Mouse (Mus musculus) skeletal muscle tissue, adult 2 months (tissue): ENCODE results near the gene Zfp385b.
"Not testable (repeated sequence)": the region's sequence is repeated elsewhere in the genome, so short reads cannot be mapped to it uniquely, and the experiment has no call there.

Experiments
- DNase-seq: peaks from one replicate; pipeline ENCODE4 v3.0.0-alpha.2; 2012; ENCODE audit warnings: low read depth, low spot score

Gene Zfp385b

DNA sequence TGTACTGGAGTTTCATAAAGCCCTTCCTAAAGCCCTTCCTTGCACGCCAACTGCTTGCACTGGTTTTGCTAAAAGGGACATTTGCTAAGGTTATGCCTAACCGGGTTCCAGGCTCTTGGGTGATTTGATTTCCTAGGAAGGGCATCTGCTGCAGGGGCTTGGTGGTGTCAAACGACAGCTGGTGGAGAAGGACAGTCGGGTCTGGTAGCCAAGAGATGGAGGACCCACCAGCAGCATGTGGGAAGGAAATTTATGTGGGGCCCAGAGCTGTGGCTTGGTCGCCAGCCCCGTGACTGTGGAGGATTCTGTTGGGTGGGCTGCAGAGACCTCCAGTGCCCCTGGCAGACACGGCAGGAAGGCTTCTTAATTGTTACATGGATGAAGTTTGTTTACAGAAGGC lies 348.7 kb downstream of the Zfp385b start:
- DNase-seq: no peak

GRCm38 (mm10) chr2:77461413-77461812 lies 358.0 kb downstream of the Zfp385b start:
- DNase-seq: no peak

- DNase-seq: peak; percentile 54
Measured at GRCm38 (mm10) chr2:77460011-77460410, 359.4 kb downstream of the Zfp385b start.

GRCm38 (mm10) chr2:77458431-77458830 lies 361.0 kb downstream of the Zfp385b start:
- DNase-seq: no peak

- DNase-seq: no peak
Measured at GRCm38 (mm10) chr2:77457120-77457519, 362.3 kb downstream of the Zfp385b start.

DNA sequence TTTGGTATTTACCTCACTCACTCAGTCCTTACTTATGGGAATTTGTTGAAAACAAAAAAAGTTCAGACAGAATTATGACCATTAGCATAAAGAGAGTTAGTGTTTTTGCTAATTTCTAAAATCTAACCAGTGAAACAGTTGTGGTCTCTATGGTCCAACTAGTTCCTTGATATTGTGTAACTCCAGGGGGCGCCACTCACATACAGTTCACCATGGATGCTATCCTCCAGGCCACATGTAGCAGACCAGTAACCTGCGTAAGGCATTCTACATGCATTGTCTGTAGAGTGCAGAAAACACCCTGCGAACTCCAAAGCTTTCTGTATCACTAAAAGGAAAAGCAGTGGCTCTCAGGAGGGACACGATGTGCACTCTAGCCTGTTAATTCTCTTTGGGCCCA lies 362.8 kb downstream of the Zfp385b start:
- DNase-seq: peak; percentile 33

- DNase-seq: peak; percentile 50
Measured at GRCm38 (mm10) chr2:77454341-77454937, 365.0 kb downstream of the Zfp385b start.

GRCm38 (mm10) chr2:77453786-77454185 lies 365.7 kb downstream of the Zfp385b start:
- DNase-seq: peak; percentile 49

- not testable (repeated sequence) for DNase-seq
Measured at GRCm38 (mm10) chr2:77450017-77450416, 369.4 kb downstream of the Zfp385b start.

DNA sequence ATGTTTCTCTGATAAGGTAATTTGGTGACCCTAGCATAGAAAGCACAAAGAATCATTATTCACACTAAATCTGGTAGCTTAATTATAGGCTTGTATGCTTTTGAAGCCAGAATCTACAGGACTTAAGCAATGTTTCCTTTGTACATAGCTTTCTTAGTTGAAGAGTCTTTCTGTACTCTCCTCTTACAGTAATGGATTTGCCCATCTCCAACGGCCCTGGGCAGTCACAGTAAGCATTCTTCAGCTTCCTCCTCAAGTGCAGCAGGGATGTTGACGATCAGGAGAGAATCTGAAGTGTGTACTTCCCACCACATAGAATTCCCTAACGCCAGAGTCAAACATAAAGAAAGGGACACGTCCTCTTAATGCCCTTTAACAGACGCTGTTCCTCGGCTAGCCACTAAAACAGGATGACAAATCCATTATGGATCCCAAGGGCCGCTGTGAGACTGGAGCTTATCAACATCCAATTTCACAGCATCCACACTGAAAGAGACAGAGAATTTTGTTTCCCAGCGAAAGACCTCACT lies 370.4 kb downstream of the Zfp385b start:
- no peak for DNase-seq

DNA sequence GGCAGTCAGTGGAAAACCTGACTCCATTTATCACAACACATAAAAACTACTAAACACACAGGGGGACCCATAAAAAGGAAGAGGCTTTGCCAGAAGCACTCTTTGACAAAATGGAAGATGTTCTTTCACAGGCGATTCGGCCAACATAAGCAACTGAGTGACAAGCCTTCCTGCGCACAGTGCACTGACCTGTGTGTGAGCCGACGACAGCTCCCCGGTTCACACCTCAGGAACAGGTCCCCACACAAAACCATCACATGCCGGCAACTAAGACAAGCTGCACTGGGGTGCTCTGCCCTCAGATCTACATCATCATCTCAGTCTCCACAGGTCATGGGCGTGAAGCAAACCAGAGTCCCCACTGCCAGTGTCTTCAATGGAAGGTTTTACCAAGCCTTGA lies 375.2 kb downstream of the Zfp385b start:
- DNase-seq: no peak

DNA sequence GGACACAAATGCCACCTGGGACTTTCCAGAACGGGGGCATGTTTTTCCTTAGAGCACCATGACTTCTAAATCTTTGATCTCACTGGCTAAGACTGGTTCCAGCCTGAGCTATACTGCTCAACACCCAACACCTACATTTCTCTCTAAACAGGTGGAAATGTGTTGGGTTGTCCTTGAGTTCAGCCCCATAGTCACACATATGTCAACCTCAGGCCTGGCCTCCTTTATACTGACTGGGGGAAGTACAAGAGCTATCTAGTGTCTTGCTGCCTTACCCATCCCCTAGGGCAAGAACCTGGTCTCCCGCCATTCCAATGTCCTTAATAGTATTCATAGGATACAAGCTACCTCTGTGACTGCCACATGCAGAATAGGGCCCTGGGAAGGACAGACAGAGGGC lies 378.8 kb downstream of the Zfp385b start:
- DNase-seq: no peak

GRCm38 (mm10) chr2:77436241-77436759 lies 383.1 kb downstream of the Zfp385b start:
- DNase-seq: no peak

DNA sequence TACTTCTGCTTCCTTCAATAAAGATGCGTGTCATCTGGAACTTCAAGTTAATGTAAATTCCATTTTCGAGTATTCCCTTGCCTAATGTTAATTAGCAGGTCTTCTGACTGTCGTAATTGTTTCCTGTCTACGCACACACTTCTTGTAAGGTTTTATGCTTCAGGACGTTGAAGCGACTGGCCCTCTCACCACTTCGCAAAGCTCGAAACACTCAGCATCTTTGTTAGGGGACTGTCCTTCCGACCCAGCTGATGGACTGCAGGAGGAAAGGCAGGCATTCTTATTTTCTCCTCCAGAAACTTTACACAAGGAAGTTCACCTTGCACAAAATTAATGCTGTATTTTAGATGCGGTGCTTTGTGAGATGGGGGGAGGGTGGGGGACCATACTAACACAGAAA lies 400.0 kb downstream of the Zfp385b start:
- no peak for DNase-seq

DNA sequence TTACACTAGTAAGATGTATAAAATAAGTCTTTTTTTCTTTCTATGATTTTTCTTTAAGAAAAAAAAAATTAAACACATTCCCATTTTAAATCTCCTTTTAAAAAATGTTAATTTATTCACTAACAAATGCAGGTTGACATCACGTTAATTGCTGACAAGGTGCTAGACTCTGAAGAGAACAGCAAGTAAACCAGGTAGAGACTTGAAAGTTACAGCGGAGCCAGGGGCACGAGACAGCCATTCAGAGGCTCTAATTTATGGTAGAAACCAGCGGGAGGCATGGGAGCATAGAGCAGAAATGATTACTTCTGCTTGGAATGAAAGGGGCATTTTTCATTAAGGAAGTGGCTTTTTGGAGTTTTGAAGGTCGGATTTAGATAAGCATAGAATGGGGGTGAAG lies 401.4 kb downstream of the Zfp385b start:
- DNase-seq: no peak

DNA sequence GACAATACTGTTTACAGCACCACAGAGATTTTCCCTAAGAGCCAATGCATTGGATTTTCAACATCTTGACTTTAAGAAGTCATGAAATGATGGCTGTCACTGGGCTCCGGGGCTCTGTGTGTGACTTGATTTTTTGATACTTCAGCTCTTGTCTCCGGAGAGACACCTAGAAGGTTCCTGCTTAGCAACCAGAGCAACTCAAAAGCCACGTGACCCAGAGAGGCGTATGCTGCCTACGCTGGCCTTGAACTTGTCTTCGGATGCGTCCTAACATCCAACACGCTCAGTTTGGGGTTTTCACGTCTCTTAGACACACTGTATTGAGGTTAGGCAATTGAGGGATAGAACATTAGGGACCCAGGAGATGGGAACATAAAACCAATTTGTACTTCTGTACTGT lies 407.3 kb downstream of the Zfp385b start:
- no peak for DNase-seq

DNA sequence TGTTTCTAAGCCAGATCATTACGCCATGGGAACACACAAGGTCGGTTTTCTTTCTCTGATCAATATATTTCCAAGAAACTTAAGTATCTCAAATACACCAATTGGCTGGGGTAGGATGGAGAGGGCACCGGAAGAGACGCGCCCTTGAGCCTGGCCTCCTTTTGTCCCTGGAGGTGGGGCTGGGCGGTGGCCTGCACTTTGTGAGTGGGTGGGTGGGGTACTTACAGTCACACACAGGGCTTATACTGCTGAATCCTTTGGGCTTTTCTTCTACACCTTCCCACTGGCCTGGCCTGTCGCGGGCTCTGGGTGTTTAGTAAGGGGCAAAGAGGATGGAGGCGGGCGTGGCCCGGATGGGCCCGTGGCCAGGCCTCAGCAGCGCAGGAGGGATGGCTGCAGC lies 407.8 kb downstream of the Zfp385b start:
- DNase-seq: no peak

DNA sequence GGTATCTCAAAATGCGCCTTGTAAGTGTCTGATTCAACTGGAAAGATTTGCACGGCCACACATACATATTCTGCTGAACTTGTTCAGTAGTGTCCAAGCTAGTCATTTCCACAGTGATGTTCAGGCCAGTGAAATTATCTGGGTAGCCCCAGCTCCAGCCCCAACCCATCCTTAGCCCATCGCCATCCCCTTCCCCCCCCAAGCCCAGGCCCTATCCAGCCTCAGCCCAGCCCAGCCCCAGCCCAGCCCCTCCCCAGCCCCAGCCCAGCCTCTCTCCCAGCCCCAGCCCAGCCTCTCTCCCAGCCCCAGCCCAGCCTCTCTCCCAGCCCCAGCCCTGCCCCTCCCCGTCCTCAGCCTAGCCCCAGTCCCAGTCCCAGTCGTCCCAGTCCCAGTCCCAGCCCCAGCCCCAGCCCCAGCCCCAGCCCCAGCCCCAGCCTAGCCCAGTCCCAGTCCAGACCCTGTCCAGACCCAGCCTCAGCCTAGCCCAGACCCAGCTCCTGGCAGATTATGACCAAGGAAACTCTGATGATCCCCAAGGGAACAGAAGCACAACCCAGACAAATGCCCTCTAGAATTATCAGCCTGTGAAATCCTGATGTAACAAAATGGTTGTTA lies 409.8 kb downstream of the Zfp385b start:
- DNase-seq: no peak

- no peak for DNase-seq
Measured at GRCm38 (mm10) chr2:77408972-77409371, 410.5 kb downstream of the Zfp385b start.

GRCm38 (mm10) chr2:77402329-77402728 lies 417.1 kb downstream of the Zfp385b start:
- no peak for DNase-seq

DNA sequence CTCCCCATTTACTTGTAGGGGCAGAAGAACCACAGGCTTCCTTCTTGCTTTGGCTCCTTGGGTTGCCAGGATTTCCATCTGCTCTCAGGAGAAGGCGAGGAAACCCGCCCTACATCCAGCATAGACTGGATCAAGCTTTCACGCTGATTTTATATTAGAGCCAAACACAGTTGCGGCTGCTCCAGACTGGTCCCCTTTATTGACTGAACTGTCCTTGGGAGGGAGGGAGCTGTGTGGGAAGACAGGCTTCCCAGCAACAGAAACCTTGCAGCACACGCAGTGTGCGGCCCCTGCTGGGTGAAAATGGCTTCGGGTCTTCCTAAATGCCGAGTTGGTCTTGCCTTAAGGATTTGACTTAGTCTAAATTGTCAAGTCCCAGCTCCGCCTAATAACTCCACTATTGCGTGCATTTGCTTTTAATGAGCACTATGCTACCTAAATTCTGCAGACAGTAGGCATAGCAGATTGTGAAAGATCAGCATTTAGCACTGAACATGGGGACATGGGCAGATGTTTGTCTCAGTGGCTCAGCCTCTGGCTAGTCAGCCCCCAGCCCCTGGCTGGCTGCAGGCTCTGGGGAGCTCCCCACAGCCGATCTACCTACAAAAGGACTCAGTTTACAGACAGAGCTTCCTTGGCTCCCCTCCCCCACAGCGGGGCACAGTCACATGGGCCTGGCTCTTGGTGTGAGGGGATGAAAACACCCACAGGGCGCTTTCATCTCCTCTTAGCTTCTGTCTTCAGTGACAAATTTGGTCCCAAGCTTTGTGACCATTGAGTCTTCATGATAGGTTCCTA lies 417.8 kb downstream of the Zfp385b start:
- DNase-seq: no peak

GRCm38 (mm10) chr2:77393881-77394280 lies 425.6 kb downstream of the Zfp385b start:
- no peak for DNase-seq
